In the genomic region with DNA sequence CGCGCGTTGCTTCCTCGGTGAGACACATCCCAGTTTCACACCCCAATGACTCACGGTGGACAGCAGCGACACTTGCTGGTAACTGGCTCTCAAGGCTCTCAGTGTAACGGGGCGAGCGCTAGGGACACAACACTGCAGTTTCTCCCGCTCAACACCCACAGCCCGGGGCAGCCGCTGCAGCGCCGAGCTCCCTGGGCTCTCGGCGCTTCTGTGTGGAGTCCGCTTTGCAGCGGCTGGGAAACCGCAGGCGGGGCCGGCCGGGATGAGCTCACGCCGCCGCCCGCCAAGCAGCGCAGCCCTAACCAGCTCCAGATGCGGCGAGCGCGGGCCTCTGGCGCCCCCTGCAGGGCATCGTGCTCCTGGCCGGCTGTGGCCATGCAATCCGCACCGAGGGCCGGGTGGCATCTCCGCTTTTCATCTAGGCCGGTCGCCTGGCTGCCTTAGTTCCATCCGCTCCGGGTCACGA, we compare ENCODE assay signal across 8 mouse cellular contexts. TPM values are rescaled to one million over a fixed set of nuclear protein-coding genes. Genes with fewer than 3 reads are reported as not detected.
DNase-seq lines count a peak whose midpoint lies in the region; ATAC-seq and TF ChIP-seq lines count a peak whose summit lies in the region.

No protein-coding gene starts in this region.

- H3K27ac ChIP-seq in cortical plate, adult 2 months (ENCODE audit: insufficient read depth, low read length), result no peak overlapping the region

- ATAC-seq in activated CD4-positive, CD25-positive, alpha-beta regulatory T cell, adult 4 months, result peak; percentile 87
- ATAC-seq in megakaryocyte progenitor cell, adult 5-6 weeks (replicated peaks; ENCODE audit: poor library complexity), result peak; percentile 94

- H3K4me1 ChIP-seq in cortical plate, adult 2 months (ENCODE audit: control insufficient read depth, insufficient read depth, low read length), result no peaks in the 10 kb centered on the region

- TF ChIP-seq POLR2A in cortical plate, adult 2 months (IDR thresholded peaks at IDR 0.05; ENCODE audit: extremely low read depth, insufficient read depth, low read length), result no peak

- peak; percentile 67 for TF ChIP-seq CTCF in cortical plate, adult 2 months (IDR thresholded peaks at IDR 0.05; ENCODE audit: extremely low read depth, insufficient read depth, low read length)

- peak; percentile 99 for DNase-seq in gastrocnemius, postnatal 10 days
- DNase-seq in induced T-regulatory cell, adult 2 months (ENCODE audit: low read depth), result peak; percentile 91
- DNase-seq in left cerebral cortex, adult 9 months (ENCODE audit: low spot score in 2 of 2), result peak; percentile 68 to 94
- peak; percentile 97 for DNase-seq in right cerebral cortex, postnatal 14 days
- DNase-seq in urinary bladder, postnatal 36 days (ENCODE audit: low spot score in 2 of 2), result peak; percentile 91 to 93

- peak overlapping the region; percentile 28 for H3K4me3 ChIP-seq in cortical plate, adult 2 months (ENCODE audit: insufficient read depth, low read length)

RNA-seq across cellular contexts. Expression of a gene that starts 16.7 kb away (rescaled TPM):
- polyA plus RNA-seq in activated CD4-positive, CD25-positive, alpha-beta regulatory T cell, adult 4 months (2017; shearing (Covaris generic)), result not detected
- polyA plus RNA-seq in cortical plate, adult 2 months (2012; rRNA removed), result not detected in 2 replicates
- not detected for total RNA-seq in gastrocnemius, postnatal 10 days (2021)
- not detected in 2 replicates for total RNA-seq in megakaryocyte progenitor cell, adult 5-6 weeks (2015)
- not detected in 2 replicates for total RNA-seq in megakaryocyte progenitor cell, adult 5-6 weeks (2017)

RNA-seq across cellular contexts. Expression of a gene that starts 32.5 kb away (rescaled TPM):
- polyA plus RNA-seq in activated CD4-positive, CD25-positive, alpha-beta regulatory T cell, adult 4 months (2017; shearing (Covaris generic)), result under 1 TPM in 1 of 2 experiments, not detected in 1; 0.37 TPM
- polyA plus RNA-seq in cortical plate, adult 2 months (2012; rRNA removed), result not detected in 2 replicates
- not detected for total RNA-seq in gastrocnemius, postnatal 10 days (2021)
- total RNA-seq in megakaryocyte progenitor cell, adult 5-6 weeks (2015), result not detected in 2 replicates
- not detected in 2 replicates for total RNA-seq in megakaryocyte progenitor cell, adult 5-6 weeks (2017)

RNA-seq across cellular contexts. Expression of a gene that starts 34.3 kb away (rescaled TPM):
- not detected for polyA plus RNA-seq in activated CD4-positive, CD25-positive, alpha-beta regulatory T cell, adult 4 months (2017; shearing (Covaris generic))
- 8.2 and 9.0 TPM in 2 replicates for polyA plus RNA-seq in cortical plate, adult 2 months (2012; rRNA removed)
- 10 to 100 TPM in 1 of 2 experiments, 1 to 10 TPM in 1; 4.1 to 11.8 TPM for total RNA-seq in gastrocnemius, postnatal 10 days (2021)
- total RNA-seq in megakaryocyte progenitor cell, adult 5-6 weeks (2015), result 0.15 TPM in 1 of 2 replicates, not detected in the other
- total RNA-seq in megakaryocyte progenitor cell, adult 5-6 weeks (2017), result 0.92 TPM in 1 of 2 replicates, not detected in the other

RNA-seq across cellular contexts. Expression of a gene that starts 39.6 kb away (rescaled TPM):
- not detected for polyA plus RNA-seq in activated CD4-positive, CD25-positive, alpha-beta regulatory T cell, adult 4 months (2017; shearing (Covaris generic))
- polyA plus RNA-seq in cortical plate, adult 2 months (2012; rRNA removed), result 0.13 and 0.30 TPM in 2 replicates
- 100 to 1,000 TPM; 260 to 321 TPM for total RNA-seq in gastrocnemius, postnatal 10 days (2021)
- not detected in 2 replicates for total RNA-seq in megakaryocyte progenitor cell, adult 5-6 weeks (2015)
- total RNA-seq in megakaryocyte progenitor cell, adult 5-6 weeks (2017), result not detected in 2 replicates

RNA-seq across cellular contexts. Expression of a gene that starts 45.2 kb away (rescaled TPM):
- polyA plus RNA-seq in activated CD4-positive, CD25-positive, alpha-beta regulatory T cell, adult 4 months (2017; shearing (Covaris generic)), result not detected
- 0.08 and 0.21 TPM in 2 replicates for polyA plus RNA-seq in cortical plate, adult 2 months (2012; rRNA removed)
- not detected for total RNA-seq in gastrocnemius, postnatal 10 days (2021)
- total RNA-seq in megakaryocyte progenitor cell, adult 5-6 weeks (2015), result not detected in 2 replicates
- total RNA-seq in megakaryocyte progenitor cell, adult 5-6 weeks (2017), result not detected in 2 replicates
